Mouse (Mus musculus) retina, embryonic 14.5 days (tissue): ENCODE results near the gene Slc12a8.

ENCODE experiments used
- DNase-seq: peaks from one replicate; pipeline ENCODE4 v3.0.0-alpha.2; 2015; ENCODE audit warnings: low spot score

Gene Slc12a8

DNA sequence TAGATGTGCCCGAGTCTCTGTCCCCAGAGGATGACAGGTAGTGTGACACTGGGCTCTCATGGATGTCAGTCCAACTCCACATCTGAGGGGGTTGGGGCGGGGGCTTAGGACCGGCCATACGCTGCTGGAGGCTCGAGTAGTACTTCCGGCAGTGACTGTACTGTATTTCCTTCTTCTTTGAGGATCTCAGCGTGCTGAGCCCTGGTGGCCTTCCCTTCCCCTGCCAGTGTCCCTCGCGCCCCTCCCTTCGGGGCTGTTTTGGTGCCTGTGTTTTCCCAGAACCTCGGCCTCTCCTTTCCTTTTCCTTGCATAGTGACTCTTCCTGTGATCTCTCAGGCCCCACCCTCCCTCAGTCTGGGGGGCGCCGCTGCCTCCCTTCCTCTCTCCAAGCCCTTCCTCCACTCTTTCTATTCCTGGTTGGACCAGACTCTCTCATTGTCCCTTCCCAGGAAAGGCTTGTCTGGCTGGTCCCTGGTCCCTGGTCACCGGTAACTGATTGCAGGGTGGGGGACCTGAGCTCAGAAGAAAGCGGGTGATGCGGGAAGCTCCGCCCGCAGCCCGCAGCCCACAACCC is 66.8 kb downstream of the Slc12a8 start:
- no peak for DNase-seq

GRCm38 (mm10) chr16:33584455-33585082 is 67.4 kb downstream of the Slc12a8 start:
- peak; percentile 56 for DNase-seq

- no peak for DNase-seq
These were observed 67.9 kb downstream of the Slc12a8 start for GRCm38 (mm10) chr16:33585083-33585460.

DNA sequence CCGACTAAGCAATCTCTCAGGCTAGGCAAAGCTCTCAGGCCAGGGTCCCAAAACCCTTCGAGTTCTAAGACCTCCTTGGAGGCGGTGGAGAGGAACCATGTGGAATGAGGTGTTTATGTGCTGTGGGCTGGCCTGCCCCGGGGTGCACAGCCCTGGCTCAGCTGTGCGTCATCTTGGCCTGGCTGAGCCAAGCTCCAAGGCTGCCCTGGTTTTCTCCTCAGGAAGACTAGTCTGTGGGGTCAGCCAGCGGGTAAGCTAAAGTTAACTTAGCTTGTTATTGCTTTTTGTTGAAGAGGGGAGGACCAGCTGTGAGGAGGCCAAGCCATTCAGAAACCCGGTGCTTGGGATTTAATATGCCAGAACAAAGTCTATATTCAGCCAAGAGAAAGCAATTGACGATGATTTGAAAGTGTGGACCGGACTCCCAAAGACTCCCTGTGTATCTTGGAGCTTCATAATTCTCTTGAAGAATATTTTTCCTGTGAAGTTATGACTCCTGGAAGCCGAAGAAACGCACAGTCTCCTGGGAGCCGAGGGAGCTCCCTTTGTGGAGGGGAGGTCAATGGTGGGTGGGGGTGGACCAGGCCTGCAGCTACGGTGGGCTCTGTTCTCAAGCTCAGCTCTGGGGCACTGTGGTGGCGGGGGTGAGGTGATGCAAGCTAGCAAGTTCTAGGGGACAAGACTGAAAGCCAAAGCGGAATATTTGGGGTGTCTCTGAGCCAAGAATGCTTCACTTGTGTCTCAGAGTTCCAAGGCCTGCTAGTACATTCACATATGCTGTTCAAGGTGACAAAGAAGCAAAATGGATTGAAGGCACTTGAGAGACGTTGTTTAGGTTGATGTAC is 70.4 kb downstream of the Slc12a8 start:
- no peak for DNase-seq

DNA sequence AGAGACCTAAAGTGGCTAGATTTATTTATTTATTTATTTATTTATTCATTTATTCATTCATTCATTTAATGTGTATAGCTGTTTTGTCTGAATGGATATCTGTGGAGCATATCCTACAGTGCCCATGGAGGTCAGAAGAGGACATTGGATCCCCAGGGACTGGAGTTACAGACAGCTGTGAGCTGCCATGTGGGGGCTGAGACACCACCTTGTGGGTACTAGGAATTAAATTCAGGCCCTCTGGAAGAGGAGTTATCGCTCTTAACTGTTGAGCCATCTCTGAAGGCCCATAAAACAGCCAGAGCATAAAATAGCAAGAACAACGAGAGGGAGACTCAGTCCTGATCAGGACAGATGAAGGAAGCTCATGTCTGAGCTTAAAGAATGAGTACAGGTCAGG is 71.7 kb downstream of the Slc12a8 start:
- DNase-seq, result no peak

- no peak for DNase-seq
These were observed 73.3 kb downstream of the Slc12a8 start for GRCm38 (mm10) chr16:33590438-33590837.

- DNase-seq, result no peak
These were observed 74.4 kb downstream of the Slc12a8 start for GRCm38 (mm10) chr16:33591390-33592067.

DNA sequence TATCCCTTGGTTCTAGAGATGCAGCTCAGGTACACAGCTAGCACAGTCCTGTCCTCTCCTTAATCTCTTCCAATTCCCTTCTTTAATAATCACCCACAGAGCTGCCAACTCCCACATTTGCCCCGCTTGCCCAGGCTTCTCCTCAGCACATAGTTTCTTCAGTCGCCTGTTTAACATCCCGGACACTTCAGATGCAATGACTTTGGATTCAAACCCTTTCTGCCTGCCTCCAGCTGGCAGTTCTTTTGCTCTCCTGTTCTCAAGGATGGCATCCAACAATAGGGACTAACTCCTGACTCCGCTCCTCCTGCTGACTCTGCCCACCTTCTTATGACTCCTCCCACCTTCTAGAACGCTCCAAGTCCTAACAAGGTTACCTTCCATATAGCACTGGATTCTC is 75.2 kb downstream of the Slc12a8 start:
- DNase-seq, result no peak

GRCm38 (mm10) chr16:33593467-33593866 is 76.3 kb downstream of the Slc12a8 start:
- no peak for DNase-seq

- DNase-seq, result peak; percentile 80
These were observed 77.1 kb downstream of the Slc12a8 start for GRCm38 (mm10) chr16:33594037-33594771.

- no peak for DNase-seq
These were observed 78.2 kb downstream of the Slc12a8 start for GRCm38 (mm10) chr16:33595235-33595769.

- no peak for DNase-seq
These were observed 79.1 kb downstream of the Slc12a8 start for GRCm38 (mm10) chr16:33596213-33596612.

DNA sequence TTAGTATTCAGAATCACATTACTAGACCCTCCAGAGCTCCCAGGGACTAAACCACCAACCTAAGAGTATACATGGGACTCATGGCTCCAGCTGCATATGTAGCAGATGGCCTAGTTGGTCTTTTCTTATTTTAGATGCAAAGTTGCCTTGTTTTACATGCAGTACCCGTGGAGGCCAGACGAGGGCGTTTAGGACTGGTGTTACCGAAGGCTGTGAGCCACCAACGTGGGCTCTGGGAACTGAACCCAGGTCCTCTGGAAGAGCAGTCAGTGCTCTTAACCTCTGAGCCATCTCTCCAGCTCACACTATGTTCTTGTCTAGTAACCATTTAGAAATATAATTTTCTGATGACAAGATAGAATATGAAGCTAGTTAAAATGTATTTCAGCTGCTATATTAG is 83.1 kb downstream of the Slc12a8 start:
- no peak for DNase-seq

GRCm38 (mm10) chr16:33601299-33601698 is 84.2 kb downstream of the Slc12a8 start:
- no peak for DNase-seq

DNA sequence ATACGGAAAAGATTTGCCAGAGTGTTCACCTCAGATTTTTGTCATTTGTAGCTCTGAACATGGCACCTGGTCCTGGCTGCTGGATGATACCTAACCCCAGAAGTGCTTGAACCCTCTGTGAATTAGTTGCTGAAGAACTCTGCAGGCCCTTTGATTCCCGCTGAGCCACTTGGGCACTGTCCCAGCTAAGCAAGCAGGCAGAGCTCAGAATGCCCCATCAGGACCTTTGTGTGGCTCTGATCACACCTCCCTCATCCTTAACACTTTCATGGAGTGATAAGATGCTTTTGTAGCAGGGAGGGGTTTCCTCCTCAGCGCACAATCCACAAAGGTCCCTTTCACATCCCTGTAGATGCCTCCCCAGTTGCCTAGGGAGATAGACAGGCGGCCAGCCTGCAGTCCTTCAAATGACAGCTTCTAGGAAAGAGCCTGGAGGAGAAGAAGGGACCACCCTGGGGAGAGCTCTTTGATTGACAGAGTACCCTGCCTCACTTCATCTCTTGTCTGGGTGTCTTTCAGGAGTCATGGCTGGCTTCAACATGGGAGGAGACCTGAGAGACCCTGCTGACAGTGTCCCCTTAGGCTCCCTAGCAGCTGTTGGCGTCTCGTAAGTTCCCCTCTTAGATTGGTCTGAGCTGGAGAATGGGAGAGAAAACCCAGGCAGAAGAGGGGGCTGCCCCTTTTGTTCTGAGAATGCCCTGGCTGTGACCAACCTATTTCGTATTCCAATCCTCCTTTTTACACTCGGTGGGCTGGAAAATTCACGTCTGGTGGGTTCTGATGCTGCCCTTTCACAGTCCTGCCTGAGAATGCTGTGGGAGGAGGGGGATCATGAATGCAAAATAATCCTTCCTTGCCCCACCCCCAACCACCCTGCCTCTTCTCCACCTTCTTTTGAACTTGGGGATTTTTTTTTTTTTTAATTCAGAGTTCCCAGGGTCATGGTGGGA is 88.8 kb downstream of the Slc12a8 start:
- DNase-seq, result peak; percentile 60

GRCm38 (mm10) chr16:33606691-33607532 is 89.8 kb downstream of the Slc12a8 start:
- no peak for DNase-seq

- DNase-seq, result no peak
These were observed 92.4 kb downstream of the Slc12a8 start for GRCm38 (mm10) chr16:33609554-33609953.

DNA sequence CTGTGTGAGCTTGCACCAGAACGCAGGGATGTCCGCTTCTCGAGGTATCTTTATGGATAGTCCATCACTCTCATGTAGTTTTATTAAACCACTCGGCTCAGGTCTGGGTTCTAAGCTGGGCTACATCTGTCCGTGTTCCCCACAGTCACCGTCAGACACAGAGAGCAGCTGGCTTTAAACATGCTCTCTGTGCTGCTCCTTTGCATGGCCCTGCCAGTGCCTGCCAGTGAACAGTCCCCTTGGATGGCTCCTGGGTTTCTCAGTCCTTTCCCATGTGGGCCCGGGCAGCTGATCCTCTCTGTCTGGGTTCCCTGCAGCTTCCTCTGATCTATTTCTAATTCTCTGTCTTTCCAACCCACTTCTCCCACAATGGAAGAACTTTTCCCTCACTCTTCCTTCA is 93.3 kb downstream of the Slc12a8 start:
- no peak for DNase-seq

DNA sequence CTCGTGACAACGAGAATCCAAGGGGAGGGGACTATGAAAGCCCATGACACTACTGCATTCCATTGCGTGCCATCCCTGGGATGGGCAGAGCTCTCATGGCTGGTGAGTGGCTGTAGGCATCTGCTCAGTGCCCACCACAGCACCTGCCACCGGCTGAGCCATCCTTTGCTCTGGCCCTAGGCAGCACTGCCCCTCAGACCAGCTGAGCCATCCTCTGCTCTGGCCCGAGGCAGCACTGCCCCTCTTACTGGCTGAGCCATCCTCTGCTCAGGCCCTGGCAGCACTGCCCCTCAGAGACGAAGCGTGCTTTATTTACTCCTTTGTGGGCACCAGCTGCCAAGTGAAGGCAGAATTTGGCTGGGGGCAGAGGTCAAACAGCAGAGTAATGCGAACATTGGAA is 94.2 kb downstream of the Slc12a8 start:
- DNase-seq, result no peak
